Mouse (Mus musculus) heart, adult 8-10 months (tissue): ENCODE results near the gene Tmpo. TPM values are rescaled to one million over a fixed set of nuclear protein-coding genes. Genes with fewer than 3 reads are reported as not detected.

Source experiments
- DNase-seq: peaks from one replicate; pipeline ENCODE4 v3.0.0; 2022; ENCODE audit warnings: low spot score
- total RNA-seq, 4 experiments: library from RNA; stranded (reverse); gene quantifications; 2 replicates each; pipeline ENCODE4 v1.2.4; 2022

The Tmpo gene
- total RNA-seq, 4 experiments from 2014 or later: 36.7 to 45.0 (median 41.1) TPM

DNA sequence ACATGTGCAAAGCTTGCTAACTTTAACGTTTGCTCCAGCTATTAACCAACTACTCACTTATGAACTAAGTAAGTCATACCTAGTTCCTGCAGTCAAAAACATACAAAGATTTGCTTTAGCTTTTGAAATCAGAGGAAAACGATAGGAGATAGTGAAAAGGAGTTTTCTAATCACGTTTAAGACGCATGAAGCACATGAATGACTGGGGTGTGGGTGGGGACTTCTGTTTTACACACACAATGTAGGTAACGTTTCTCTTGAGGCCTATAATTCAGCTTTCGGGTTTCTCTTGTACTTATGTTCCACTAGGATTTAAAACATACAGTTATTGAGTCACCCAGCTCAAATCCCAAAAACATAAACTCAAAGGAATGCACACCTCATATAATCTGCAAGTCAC is 58.5 kb downstream of the Tmpo start:
- no peak for DNase-seq

DNA sequence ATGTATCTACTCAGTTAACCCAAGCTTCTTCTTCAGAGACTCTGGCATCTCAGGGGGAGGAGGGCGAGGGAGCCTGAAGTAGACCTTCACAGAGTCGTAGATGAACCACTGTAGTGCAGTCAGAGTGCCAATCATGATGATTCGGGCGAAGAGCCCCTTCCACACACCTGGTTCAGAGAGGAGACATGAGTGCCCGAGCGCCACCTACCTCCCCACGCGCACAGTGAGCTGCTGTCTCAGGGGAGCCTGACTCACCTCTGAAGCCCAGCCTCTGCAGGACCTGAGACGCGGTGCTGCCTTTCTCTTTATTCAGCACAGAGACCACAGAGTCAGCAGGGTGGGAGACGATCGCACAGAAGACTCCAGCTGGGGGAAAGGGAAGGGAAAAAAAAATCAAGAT is 64.2 kb downstream of the Tmpo start:
- no peak for DNase-seq

DNA sequence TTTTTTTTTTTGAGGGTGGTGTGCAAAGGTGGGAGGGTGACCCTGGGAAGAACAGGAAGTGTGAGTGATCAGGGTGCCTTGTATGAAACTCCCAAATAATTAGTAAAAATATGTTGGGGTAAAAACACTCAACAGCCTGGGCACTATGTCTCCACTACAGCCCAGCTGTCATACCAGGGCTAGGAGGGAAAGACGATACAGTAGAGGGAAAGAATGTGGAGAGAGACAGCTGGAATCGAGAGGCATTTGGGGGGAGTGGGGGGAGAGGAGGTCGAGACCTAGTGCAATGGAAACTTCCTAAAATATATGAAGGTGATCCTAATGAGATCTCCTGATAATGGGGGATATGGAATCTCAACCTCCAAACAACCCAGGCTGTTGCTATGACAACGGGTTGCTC is 71.3 kb downstream of the Tmpo start:
- no peak for DNase-seq

DNA sequence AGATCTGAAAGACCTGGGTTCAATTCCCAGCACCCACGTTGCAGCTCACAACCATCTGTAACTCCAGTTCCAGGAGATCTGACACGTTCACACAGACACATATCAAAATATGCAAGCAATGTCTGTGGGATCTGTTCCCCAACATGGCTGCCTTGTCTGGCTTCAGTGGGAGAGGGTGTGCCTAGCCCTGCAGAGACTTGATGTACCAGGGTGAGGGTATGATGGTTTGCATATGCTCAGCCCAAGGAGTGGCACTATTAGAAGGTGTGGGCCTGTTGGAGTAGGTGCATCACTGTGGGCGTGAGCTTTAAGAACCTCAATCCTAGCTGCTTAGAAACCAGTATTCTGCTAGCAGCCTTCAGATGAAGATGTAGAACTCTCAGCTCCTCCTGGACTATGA is 75.1 kb downstream of the Tmpo start:
- no peak for DNase-seq

DNA sequence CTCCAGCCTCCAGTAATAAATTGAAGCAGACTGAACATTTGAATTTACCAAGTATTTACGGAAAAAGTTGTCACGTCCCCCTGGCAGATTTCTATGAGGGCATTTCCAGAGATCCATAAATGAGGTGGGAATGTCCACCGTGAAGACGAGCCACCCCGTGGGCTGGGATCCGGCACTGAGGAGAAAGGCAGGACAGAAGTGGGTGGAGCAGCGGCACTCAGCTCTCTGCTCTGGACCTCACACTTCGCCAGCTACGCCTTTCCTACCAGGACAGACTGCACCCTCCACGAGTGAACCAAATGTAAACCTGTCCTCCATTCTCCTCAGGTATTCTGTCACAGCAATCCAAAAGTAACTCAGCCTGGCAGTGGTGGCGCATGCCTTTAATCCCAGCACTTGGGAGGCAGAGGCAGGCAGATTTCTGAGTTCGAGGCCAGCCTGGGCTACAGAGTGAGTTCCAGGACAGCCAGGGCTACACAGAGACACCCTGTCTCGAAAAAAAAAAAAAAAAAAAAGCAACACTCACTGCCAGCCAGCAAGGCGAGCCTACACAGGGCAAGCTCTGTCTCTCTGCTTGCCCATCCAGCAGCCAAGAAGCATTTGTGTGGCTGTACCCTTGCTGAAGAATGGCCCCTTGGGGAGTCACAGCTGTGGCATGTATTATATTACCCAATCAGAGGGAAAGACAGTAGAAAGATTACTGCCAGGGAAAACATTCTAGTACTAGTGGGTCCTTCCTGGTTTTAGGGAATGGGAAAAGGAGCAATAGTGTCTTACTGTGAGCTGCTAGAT is 78.1 kb downstream of the Tmpo start:
- no peak for DNase-seq

DNA sequence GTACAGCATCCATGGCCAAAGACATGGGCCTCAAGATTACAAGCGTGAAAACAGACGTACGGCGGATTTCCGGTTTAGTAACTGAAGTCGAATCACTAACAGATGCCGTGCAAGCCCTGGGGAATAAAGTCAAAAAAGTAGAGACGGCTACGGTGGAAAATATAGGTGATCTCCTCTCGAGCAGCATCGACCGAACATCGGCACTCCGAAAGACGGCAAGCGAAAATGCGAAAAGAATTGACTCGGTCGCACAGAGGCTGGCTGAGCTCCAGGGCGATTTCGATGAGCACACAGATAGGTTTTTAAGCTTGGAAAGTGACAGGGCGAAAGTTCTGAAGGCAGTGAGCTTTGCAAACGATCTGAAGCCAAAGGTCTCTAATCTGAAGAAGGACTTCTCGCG is 79.2 kb downstream of the Tmpo start:
- DNase-seq: no peak

DNA sequence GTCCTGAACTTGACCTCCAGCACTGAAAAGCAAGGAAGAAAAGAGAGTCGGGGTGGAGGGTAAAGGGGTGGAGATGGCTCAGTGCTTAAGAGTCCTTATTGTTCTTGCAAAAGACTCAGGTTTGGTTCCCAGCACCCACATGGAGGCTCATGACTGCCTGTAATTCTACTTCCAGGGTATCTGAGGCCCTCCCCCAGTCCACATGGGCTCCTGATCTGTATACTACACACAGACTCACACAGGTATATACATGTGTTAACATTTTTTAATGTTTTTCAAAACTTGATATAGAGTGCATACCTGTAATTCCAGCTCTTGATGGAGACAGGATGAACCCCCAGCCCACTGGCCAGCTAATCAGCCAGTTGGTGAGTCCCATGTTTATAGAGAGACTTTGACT is 81.0 kb downstream of the Tmpo start:
- no peak for DNase-seq

DNA sequence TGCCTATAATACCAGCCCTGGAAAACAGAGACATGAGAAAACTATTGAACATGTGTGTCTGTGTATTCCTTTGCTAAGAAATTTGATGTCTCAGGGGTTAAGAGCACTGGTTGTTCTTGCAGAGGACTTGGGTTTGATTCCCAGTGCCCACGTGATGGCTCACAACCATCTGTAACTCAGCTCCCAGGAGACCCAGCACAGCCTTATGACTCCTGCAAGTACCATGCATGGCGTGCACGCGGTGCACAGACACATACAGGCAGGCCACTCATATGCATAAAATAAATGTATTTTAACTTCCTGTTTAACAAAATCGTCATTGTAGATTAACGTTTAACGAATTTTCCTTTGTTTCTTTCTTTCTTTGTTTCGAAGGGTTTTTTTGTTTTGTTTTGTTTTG is 83.1 kb downstream of the Tmpo start:
- no peak for DNase-seq

Other genes starting within 250 kb of the Tmpo start
- 1 to 10 TPM; 4.3 to 7.4 (median 5.6) TPM for gene Apaf1, start 98.5 kb downstream of the Tmpo start, total RNA-seq
- gene Ikbip, start 98.4 kb downstream of the Tmpo start, total RNA-seq: 10 to 100 TPM; 19.8 to 22.9 (median 21.7) TPM
- gene Slc25a3, start 57.3 kb downstream of the Tmpo start, total RNA-seq: 1,000 to 10,000 TPM; 2,608 to 2,760 (median 2,679) TPM